Mouse (Mus musculus): Measurements from ENCODE around the gene Rasl11b.

- TF ChIP-seq POLR2A (IDR thresholded peaks at IDR 0.05; ENCODE audit: low read depth, low read length) = no peak
- TF ChIP-seq CTCF (IDR thresholded peaks at IDR 0.05; ENCODE audit: extremely low read depth, insufficient read depth, insufficient read length, insufficient replicate concordance) = no peak
These were observed 19.4 kb upstream of the Rasl11b start for GRCm38 (mm10) chr5:74175526-74176270.

Measured in spleen, adult 2 months (tissue).